Mouse (Mus musculus) ES-E14 (cell line): ENCODE results near the gene Kif13a. TPM values are rescaled to one million over a fixed set of nuclear protein-coding genes. Genes with fewer than 3 reads are reported as not detected.

Experiments
- DNase-seq: peaks from one replicate; pipeline ENCODE4 v3.0.0-alpha.2; 2013; ENCODE audit warnings: low read depth, low spot score
- H3K27ac ChIP-seq: 2 replicates; pipeline ENCODE4 v1.5.1; 2012; ENCODE audit warnings: low read depth, mild to moderate bottlenecking, low read length, moderate library complexity, mixed read lengths; ENCODE audit not compliant: poor library complexity, insufficient read depth, severe bottlenecking
- H3K36me3 ChIP-seq: 2 replicates; pipeline ENCODE4 v1.6.1; 2012; ENCODE audit warnings: mild to moderate bottlenecking, low read length, moderate library complexity, mixed read lengths; ENCODE audit not compliant: control insufficient read depth, poor library complexity, insufficient read depth, severe bottlenecking
- H3K4me1 ChIP-seq, 2 experiments: fragments of 150-350 bp in 1 of 2; sonication (generic) in 1 of 2; 2 replicates each; pipeline ENCODE4 v1.6.1; 2012; ENCODE audit warnings: low read length in 2 of 2, mild to moderate bottlenecking in 1 of 2, mixed read lengths in 1 of 2; ENCODE audit not compliant: control insufficient read depth in 2 of 2, insufficient read depth in 2 of 2, poor library complexity in 1 of 2
- H3K4me3 ChIP-seq, 2 experiments: fragments of 150-350 bp in 1 of 2; sonication (generic) in 1 of 2; 2 replicates each; pipeline ENCODE4 v1.5.1; 2012; ENCODE audit warnings: low read length in 2 of 2, low read depth in 1 of 2, mild to moderate bottlenecking in 1 of 2, mixed read lengths in 1 of 2; ENCODE audit not compliant: insufficient read depth in 1 of 2, poor library complexity in 1 of 2, severe bottlenecking in 1 of 2
- H3K9ac ChIP-seq: 2 replicates; pipeline ENCODE4 v1.6.1; 2012; ENCODE audit warnings: low read depth, mild to moderate bottlenecking, low read length, mixed read lengths; ENCODE audit not compliant: poor library complexity, insufficient read depth, severe bottlenecking
- H3K9me3 ChIP-seq: fragments of 150-350 bp; sonication (generic); 2 replicates; pipeline ENCODE4 v1.6.1; 2012; ENCODE audit warnings: low read depth, mild to moderate bottlenecking, low read length; ENCODE audit not compliant: control insufficient read depth, insufficient read depth
- CHD2 ChIP-seq: IDR thresholded peaks from 2 replicates; pipeline ENCODE4 v1.6.1; 2014; ENCODE audit warnings: mild to moderate bottlenecking, low read depth, low read length, inconsistent platforms
- HCFC1 ChIP-seq: IDR thresholded peaks from 2 replicates; pipeline ENCODE4 v1.6.1; 2012; ENCODE audit warnings: low read length, inconsistent platforms, borderline replicate concordance; ENCODE audit not compliant: insufficient read depth
- MAFK ChIP-seq: IDR thresholded peaks from 2 replicates; pipeline ENCODE4 v1.6.1; 2014; ENCODE audit warnings: mild to moderate bottlenecking, low read depth, low read length, inconsistent platforms; ENCODE audit not compliant: insufficient read depth
- ZC3H11A ChIP-seq: IDR thresholded peaks from 2 replicates; pipeline ENCODE4 v1.6.1; 2012; ENCODE audit warnings: low read depth, mild to moderate bottlenecking, inconsistent platforms, low read length, borderline replicate concordance
- ZNF384 ChIP-seq: IDR thresholded peaks from 2 replicates; pipeline ENCODE4 v1.6.1; 2012; ENCODE audit warnings: low read depth, low read length, inconsistent platforms
- in situ Hi-C, 2 experiments: fragments of 600-800 bp; cut with MboI; formaldehyde crosslinking; loops; one replicate each; pipeline ENCODE4 v1.15.1; 2025; ENCODE audit warnings: low sequenced_read_pairs in 2 of 2, inconsistent platforms in 1 of 2; ENCODE audit not compliant: unreplicated experiment in 2 of 2
- total RNA-seq: library from RNA; depleted of rRNA; stranded (reverse); fragments of 300-350 nt; gene quantifications from 2 replicates; pipeline ENCODE4 v1.2.3, GENCODE M21; 2012; rRNA removed

Kif13a gene
- 23.6 and 27.4 TPM in 2 replicates for total RNA-seq

DNA sequence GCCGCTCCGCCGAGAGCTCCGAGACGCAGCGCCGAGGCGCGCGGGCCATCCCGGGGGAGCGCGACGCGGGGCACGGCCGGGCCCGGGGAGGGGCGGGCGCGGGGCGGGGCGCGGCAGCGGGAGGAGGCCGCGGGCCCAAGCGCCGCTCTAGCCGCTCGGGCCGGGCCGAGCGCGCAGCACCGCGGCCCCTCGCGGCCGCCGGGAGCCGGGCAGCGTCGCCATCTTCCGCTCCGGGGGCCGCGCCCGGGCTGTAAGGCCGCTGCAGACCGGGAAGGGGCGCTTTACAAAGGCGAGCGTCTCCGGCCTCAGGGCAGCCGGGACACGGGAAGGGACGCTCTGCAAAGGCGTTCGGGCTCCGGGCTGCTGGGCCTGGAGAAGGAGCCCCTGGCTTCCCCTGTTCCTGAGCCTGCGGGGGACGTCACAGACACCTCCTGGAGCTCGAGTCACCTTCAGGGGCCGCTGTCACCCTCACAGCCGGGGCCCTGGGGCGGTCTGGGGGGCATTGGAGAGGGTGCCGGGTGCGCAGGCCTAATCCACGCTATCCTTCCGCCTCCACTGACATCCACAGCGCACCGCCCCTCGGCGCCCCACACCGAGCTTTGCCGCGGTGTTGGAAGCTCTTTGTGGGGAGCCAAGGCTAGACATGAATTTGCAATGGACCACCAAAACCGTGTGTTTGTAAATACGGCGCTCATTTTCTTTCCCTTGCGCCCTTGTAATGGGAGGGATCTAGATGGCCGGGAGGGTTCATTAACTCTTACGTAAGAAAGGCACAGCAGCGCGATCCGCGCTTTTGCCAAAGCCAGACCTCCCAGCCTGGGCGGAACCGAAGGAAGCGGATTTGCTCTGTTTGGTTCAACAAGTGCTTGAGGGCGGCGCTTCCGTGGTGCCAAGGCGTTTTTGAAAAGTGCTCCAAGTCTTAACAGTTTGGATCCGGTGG is at the start of gene Kif13a:
Gene Kif13a (minus strand): TSS at position 149 of the 940 bp plus-strand sequence.
- peak within 1 kb of the TSS; percentile 55; the same call in 1 of the 2 replicates for H3K27ac ChIP-seq
- TF ChIP-seq HCFC1 (no peak), MAFK (no peak)
- no peaks in the 10 kb centered on the region for H3K9me3 ChIP-seq
- in situ Hi-C loops: no loop called here
- peak; percentile 82 for DNase-seq
- H3K4me3 ChIP-seq: peak within 1 kb of the TSS; percentile 83 to 92
- no peaks in the 10 kb centered on the region for H3K36me3 ChIP-seq
- peak within 1 kb of the TSS; percentile 76 for H3K9ac ChIP-seq
- peaks cover 3 to 22% of the 10 kb centered on the region in 2 experiments for H3K4me1 ChIP-seq

DNA sequence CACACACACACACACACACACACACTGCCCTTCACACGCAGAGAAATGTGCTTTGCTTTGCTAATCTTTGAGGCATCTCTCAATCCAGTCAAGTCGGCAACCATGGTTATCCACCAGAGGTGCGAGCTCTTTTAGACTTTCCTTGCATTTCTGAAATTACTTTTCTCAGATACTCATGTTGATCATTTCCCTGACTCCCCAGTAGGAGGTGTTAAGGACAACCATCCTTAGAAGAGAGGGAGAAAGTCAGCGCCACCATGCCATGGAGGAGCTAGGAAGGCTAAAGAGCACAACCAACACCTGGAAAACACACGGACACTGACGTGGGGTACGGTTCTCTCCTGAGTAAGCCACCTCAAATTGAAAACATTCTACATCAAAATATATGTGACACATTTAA is 46.9 kb upstream of the Kif13a start:
- in situ Hi-C loops: no loop called here
- Histone ChIP-seq H3K4me3 (no peak overlapping the region), H3K36me3 (no peaks in the 10 kb centered on the region), H3K9me3 (no peaks in the 10 kb centered on the region), H3K27ac (no peak overlapping the region), H3K9ac (no peak overlapping the region), H3K4me1 (peaks cover 0 to 8% of the 10 kb centered on the region in 2 experiments; a peak in 1 of 4 replicates)
- no peak for DNase-seq
- TF ChIP-seq CHD2 (no peak), ZC3H11A (no peak), MAFK (no peak), ZNF384 (no peak), HCFC1 (no peak)

DNA sequence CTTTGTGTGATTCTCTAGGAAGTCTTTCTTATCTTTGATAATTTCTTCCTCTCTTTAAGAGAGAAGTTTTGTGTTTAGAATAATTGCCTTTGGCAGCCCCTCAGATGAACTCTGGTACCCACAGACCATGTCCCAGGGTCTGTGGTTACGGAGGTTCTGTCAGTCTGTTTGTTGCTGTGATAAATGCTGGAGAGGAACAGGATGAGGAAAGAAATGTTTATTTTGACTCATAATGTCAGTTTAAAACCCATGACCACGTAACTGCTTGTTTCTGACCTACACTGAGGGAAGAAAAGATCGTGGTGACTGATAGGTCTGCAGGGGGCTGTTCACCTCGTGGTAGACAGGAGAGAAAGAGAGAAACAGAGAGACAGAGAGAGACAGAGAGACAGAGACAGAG is 46.3 kb upstream of the Kif13a start:
- Histone ChIP-seq H3K27ac (no peak overlapping the region; the same call in 1 of the 2 replicates), H3K9ac (no peak overlapping the region), H3K4me1 (peaks cover 0 to 8% of the 10 kb centered on the region in 2 experiments; a peak in 1 of 4 replicates), H3K9me3 (no peaks in the 10 kb centered on the region), H3K4me3 (no peak overlapping the region), H3K36me3 (no peaks in the 10 kb centered on the region)
- TF ChIP-seq ZC3H11A: no peak
- no peak for TF ChIP-seq ZNF384
- TF ChIP-seq MAFK: no peak
- no peak for TF ChIP-seq CHD2
- no peak for TF ChIP-seq HCFC1
- no peak for DNase-seq
- in situ Hi-C loops: no loop called here

DNA sequence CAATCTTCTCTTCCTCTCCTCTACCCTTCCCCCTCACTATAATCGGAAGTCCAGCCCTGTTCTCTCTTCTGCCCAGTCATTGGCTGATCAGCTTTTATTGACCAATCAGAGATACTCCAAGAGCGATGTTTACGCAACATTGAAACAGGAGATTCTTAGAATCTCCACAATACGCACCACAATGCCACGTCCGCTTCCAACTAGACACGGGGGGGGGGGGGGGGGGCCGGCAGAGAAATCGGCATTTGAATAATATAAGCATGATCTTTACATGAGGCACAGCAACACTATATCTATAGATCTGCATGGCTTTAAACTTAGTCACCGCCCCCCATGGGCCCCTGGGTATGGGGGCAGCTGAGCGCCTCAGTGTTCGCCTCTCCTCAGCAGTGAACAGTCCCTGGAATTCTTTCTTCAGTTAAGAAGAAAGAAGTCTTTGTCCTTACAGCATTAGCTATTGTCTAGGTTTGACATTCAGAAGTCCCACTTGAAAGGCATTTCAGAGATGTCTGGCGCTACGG is 45.4 kb upstream of the Kif13a start:
- in situ Hi-C loops: no loop called here
- H3K4me3 ChIP-seq: peak overlapping the region; percentile 35 to 50; a peak in 3 of 4 replicates
- no peak overlapping the region for H3K9ac ChIP-seq
- peak overlapping the region; percentile 51; the same call in 1 of the 2 replicates for H3K27ac ChIP-seq
- no peaks in the 10 kb centered on the region for H3K36me3 ChIP-seq
- no peak for TF ChIP-seq ZC3H11A
- no peak for TF ChIP-seq HCFC1
- TF ChIP-seq ZNF384: no peak
- no peak for TF ChIP-seq CHD2
- TF ChIP-seq MAFK: no peak
- peaks cover 0 to 8% of the 10 kb centered on the region in 2 experiments; a peak in 1 of 4 replicates for H3K4me1 ChIP-seq
- no peaks in the 10 kb centered on the region for H3K9me3 ChIP-seq
- DNase-seq: peak; percentile 53
